Mouse (Mus musculus) kidney, postnatal 4 days (tissue): Measurements from ENCODE around the gene Vmn1r64.
"Not testable (repeated sequence)": the region's sequence is repeated elsewhere in the genome, so short reads cannot be mapped to it uniquely, and the experiment has no call there.

Experiments
- DNase-seq, 2 experiments: peaks; one replicate each; pipeline ENCODE4 v3.0.0; 2021; ENCODE audit warnings: mixed read lengths in 2 of 2

The Vmn1r64 gene

GRCm38 (mm10) chr7:5884442-5884841, at the start of gene Vmn1r64:
Gene Vmn1r64 (minus strand): TSS chr7:5884542.
- no peak for DNase-seq

GRCm38 (mm10) chr7:5899238-5899637, 14.9 kb upstream of the Vmn1r64 start:
- no peak for DNase-seq

- DNase-seq = not testable (repeated sequence)
These were observed 12.9 kb upstream of the Vmn1r64 start for GRCm38 (mm10) chr7:5897245-5897644.
